Mouse (Mus musculus): Measurements from ENCODE around the gene Nppb. TPM values are rescaled to one million over a fixed set of nuclear protein-coding genes. Genes with fewer than 3 reads are reported as not detected.

The Nppb gene
- total and polyA plus RNA-seq, 3 experiments = not detected

DNA sequence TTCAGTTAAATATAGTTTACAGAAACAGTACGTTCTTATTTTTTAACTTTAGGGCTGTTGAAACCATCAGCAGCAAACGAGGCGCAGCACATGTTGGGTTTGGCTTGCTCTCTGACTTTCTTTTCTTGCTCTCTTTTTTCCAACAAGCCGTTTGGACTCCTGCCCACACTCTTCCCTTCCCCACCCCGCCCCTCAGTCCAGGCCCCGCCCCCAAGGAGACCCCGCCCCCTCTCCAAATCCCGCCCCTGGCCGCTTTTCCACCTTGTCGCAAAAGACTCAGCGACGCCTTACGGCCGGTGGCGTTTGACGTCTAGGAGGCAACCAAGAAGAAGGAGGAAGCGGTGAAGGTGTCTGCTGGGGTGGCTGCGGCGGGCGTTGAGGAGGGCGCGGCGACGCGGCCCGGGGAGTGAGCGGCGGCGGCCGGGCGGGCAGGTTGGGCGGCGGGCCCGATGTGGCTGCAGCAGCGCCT is 45.0 kb upstream of the Nppb start, which contains the start of gene 2510039O18Rik:
Gene 2510039O18Rik, plus strand, starts transcription at position 320 of the 469 bp plus-strand sequence.
- in situ Hi-C loops (cut with MboI; ENCODE audit: low pct_ligation_motif_present, low pct_unique_long_range_greater_than_20kb, low sequenced_read_pairs) = no loop called here
- TF ChIP-seq ZKSCAN1 (IDR thresholded peaks at IDR 0.05; ENCODE audit: borderline replicate concordance, low read depth, low read length) (no peak), IRF4 (IDR thresholded peaks at IDR 0.05; ENCODE audit: low read depth, low read length) (no peak), NELFE (IDR thresholded peaks at IDR 0.05; ENCODE audit: low read depth, low read length) (peak; percentile 66), POLR2AphosphoS2 (IDR thresholded peaks at IDR 0.05; ENCODE audit: low read depth, low read length) (peak; percentile 32; the same call in 1 of the 2 replicates), E2F4 (IDR thresholded peaks at IDR 0.05; ENCODE audit: insufficient replicate concordance, low read depth, low read length) (no peak), NRF1 (IDR thresholded peaks at IDR 0.05; ENCODE audit: low read depth, low read length) (no peak), MEF2A (IDR thresholded peaks at IDR 0.05; ENCODE audit: borderline replicate concordance, low read depth, low read length) (peak; percentile 8; the same call in 1 of the 2 replicates), SMC3 (IDR thresholded peaks at IDR 0.05; ENCODE audit: low read depth, low read length) (no peak), ELF1 (IDR thresholded peaks at IDR 0.05; ENCODE audit: low read depth, low read length) (peak; percentile 84), CTCF (conservative IDR thresholded peaks at IDR 0.05 in 1 of 2, IDR thresholded peaks at IDR 0.05 in 1 of 2; ENCODE audit: low read depth in 2 of 2, low read length in 2 of 2) (no peak), CHD1 (IDR thresholded peaks at IDR 0.05; ENCODE audit: low read depth, low read length) (no peak), MAFK (IDR thresholded peaks at IDR 0.05; ENCODE audit: insufficient replicate concordance, low read length) (no peak), MYC (IDR thresholded peaks at IDR 0.05; ENCODE audit: low read depth, low read length) (peak; percentile 42; the same call in 1 of the 2 replicates), EP300 (IDR thresholded peaks at IDR 0.05; ENCODE audit: low read length) (no peak), RCOR1 (conservative IDR thresholded peaks at IDR 0.05; ENCODE audit: low read depth, low read length) (no peak), MXI1 (IDR thresholded peaks at IDR 0.05; ENCODE audit: low read depth, low read length) (peak; percentile 43; the same call in 1 of the 2 replicates), BHLHE40 (IDR thresholded peaks at IDR 0.05; ENCODE audit: low read depth, low read length) (no peak), GABPA (IDR thresholded peaks at IDR 0.05; ENCODE audit: insufficient replicate concordance, low read depth, low read length) (no peak), USF2 (conservative IDR thresholded peaks at IDR 0.05; ENCODE audit: low read depth, low read length) (no peak), ETS1 (conservative IDR thresholded peaks at IDR 0.05; ENCODE audit: low read depth, low read length) (no peak), JUN (IDR thresholded peaks at IDR 0.05; ENCODE audit: insufficient read depth, low read depth, low read length) (no peak), ZMIZ1 (IDR thresholded peaks at IDR 0.05; ENCODE audit: low read depth, low read length) (0 out of 2 replicates have a peak, but pooled peaks have one; percentile 69), PAX5 (IDR thresholded peaks at IDR 0.05; ENCODE audit: low read length) (no peak), ZNF384 (IDR thresholded peaks at IDR 0.05; ENCODE audit: low read depth, low read length) (no peak), ZC3H11A (IDR thresholded peaks at IDR 0.05; ENCODE audit: low read depth, low read length) (no peak), TCF12 (IDR thresholded peaks at IDR 0.05; ENCODE audit: low read depth, low read length) (peak; percentile 68; the same call in 1 of the 2 replicates), POLR2A (IDR thresholded peaks at IDR 0.05; ENCODE audit: low read depth, low read length) (peak; percentile 82), HCFC1 (IDR thresholded peaks at IDR 0.05; ENCODE audit: low read depth, low read length) (peak; percentile 79), UBTF (IDR thresholded peaks at IDR 0.05; ENCODE audit: low read depth, low read length) (0 out of 2 replicates have a peak, but pooled peaks have one; percentile 17), JUND (conservative IDR thresholded peaks at IDR 0.05; ENCODE audit: low read depth, low read length) (no peak), CHD2 (IDR thresholded peaks at IDR 0.05; ENCODE audit: low read length) (no peak), RAD21 (IDR thresholded peaks at IDR 0.05; ENCODE audit: low read depth, low read length) (no peak), TBP (conservative IDR thresholded peaks at IDR 0.05; ENCODE audit: low read depth, low read length) (no peak), USF1 (IDR thresholded peaks at IDR 0.05; ENCODE audit: low read depth, low read length) (no peak), MAZ (IDR thresholded peaks at IDR 0.05; ENCODE audit: low read depth, low read length) (no peak), MAX (IDR thresholded peaks at IDR 0.05; ENCODE audit: low read length) (no peak), KAT2A (IDR thresholded peaks at IDR 0.05; ENCODE audit: insufficient replicate concordance, low read length) (0 out of 2 replicates have a peak, but pooled peaks have one; percentile 39), SIN3A (IDR thresholded peaks at IDR 0.05; ENCODE audit: low read length) (peak; percentile 72)
- peak within 1 kb of the TSS; percentile 80 for H3K4me2 ChIP-seq (ENCODE audit: insufficient read depth, low read depth, poor library complexity, severe bottlenecking)
- peaks cover 32% of the 10 kb centered on the region for H3K27me3 ChIP-seq (replicated peaks)
- H3K9ac ChIP-seq (ENCODE audit: insufficient read depth, low read depth) = peak within 1 kb of the TSS; percentile 85
- dilution Hi-C loops (cut with MboI; ENCODE audit: extremely low pct_ligation_motif_present, extremely low pct_unique_long_range_greater_than_20kb, low sequenced_read_pairs) = no loop called here
- H3K4me3 ChIP-seq (replicated peaks in 1 of 3; ENCODE audit: low read depth in 2 of 3, low read length in 2 of 3, poor library complexity in 1 of 3) = peak within 1 kb of the TSS; percentile 61 to 100 (median 98)
- H3K79me2 ChIP-seq (replicated peaks; ENCODE audit: control insufficient read depth, extremely low read depth, insufficient read depth, poor library complexity, severe bottlenecking) = peaks cover 28% of the 10 kb centered on the region
- H3K9me3 ChIP-seq (replicated peaks; ENCODE audit: low read length) = no peaks in the 10 kb centered on the region
- H3K4me1 ChIP-seq (ENCODE audit: control insufficient read depth in 1 of 2, insufficient read depth in 2 of 2) = peaks cover 16 to 44% of the 10 kb centered on the region in 2 experiments
- no peak within 1 kb of the TSS for H3K27ac ChIP-seq (ENCODE audit: insufficient read depth, low read depth)
- peak; percentile 90 for DNase-seq (ENCODE audit: extremely low read depth)
- H3K36me3 ChIP-seq (replicated peaks in 1 of 2; ENCODE audit: control insufficient read depth in 1 of 2, insufficient read depth in 1 of 2, low read length in 1 of 2) = peaks cover 18 to 31% of the 10 kb centered on the region in 2 experiments
